Mouse (Mus musculus) splenic B cell, adult 2 months (primary cell): ENCODE data around the gene Ldhal6b.
A peak's percentile ranks its signal among the peaks of the same experiment; 100 is the strongest.
"Not testable (repeated sequence)": the region's sequence is repeated elsewhere in the genome, so short reads cannot be mapped to it uniquely, and the experiment has no call there.

Experiments used
- DNase-seq: peaks from one replicate; pipeline ENCODE4 v3.0.0-alpha.2; 2011; ENCODE audit warnings: low read depth, low spot score
- H3K27me3 ChIP-seq: 2 replicates; pipeline ENCODE4 v1.6.1; 2012; ENCODE audit warnings: mild to moderate bottlenecking, low read length, moderate library complexity, mixed read lengths; ENCODE audit not compliant: control insufficient read depth, poor library complexity, insufficient read depth, severe bottlenecking
- H3K36me3 ChIP-seq: 2 replicates; pipeline ENCODE4 v1.6.1; 2012; ENCODE audit warnings: mild to moderate bottlenecking, low read length, moderate library complexity, mixed read lengths; ENCODE audit not compliant: control insufficient read depth, poor library complexity, insufficient read depth, severe bottlenecking

The Ldhal6b gene

GRCm38 (mm10) chr17:5418545-5418944, at the start of gene Ldhal6b:
Gene Ldhal6b, minus strand, starts transcription at chr17:5418767.
- peaks cover 1% of the 10 kb centered on the region; the same call in 1 of the 2 replicates for H3K36me3 ChIP-seq
- H3K27me3 ChIP-seq = no peaks in the 10 kb centered on the region
- DNase-seq = no peak

GRCm38 (mm10) chr17:5467177-5467576, 48.6 kb upstream of the Ldhal6b start:
- no peak for DNase-seq
- H3K27me3 ChIP-seq = no peaks in the 10 kb centered on the region
- H3K36me3 ChIP-seq = no peaks in the 10 kb centered on the region

GRCm38 (mm10) chr17:5466736-5467135, 48.2 kb upstream of the Ldhal6b start:
- Histone ChIP-seq H3K27me3 (no peaks in the 10 kb centered on the region), H3K36me3 (no peaks in the 10 kb centered on the region)
- peak; percentile 49 for DNase-seq

GRCm38 (mm10) chr17:5463912-5464311, 45.3 kb upstream of the Ldhal6b start:
- Histone ChIP-seq H3K27me3 (no peaks in the 10 kb centered on the region), H3K36me3 (no peaks in the 10 kb centered on the region)
- DNase-seq = no peak

GRCm38 (mm10) chr17:5453657-5454056, 35.1 kb upstream of the Ldhal6b start:
- DNase-seq = no peak
- H3K36me3 ChIP-seq = no peaks in the 10 kb centered on the region
- no peaks in the 10 kb centered on the region for H3K27me3 ChIP-seq

GRCm38 (mm10) chr17:5443751-5444150, 25.2 kb upstream of the Ldhal6b start:
- no peaks in the 10 kb centered on the region for H3K27me3 ChIP-seq
- DNase-seq = no peak
- H3K36me3 ChIP-seq = no peaks in the 10 kb centered on the region

- DNase-seq = no peak
Measured at GRCm38 (mm10) chr17:5443260-5443659, 24.7 kb upstream of the Ldhal6b start.

GRCm38 (mm10) chr17:5442403-5442802, 23.8 kb upstream of the Ldhal6b start:
- not testable (repeated sequence) for H3K36me3 ChIP-seq, DNase-seq, H3K27me3 ChIP-seq

More at GRCm38 (mm10) chr17:5443260-5443659, 24.7 kb upstream of the Ldhal6b start:
- H3K36me3 ChIP-seq = no peaks in the 10 kb centered on the region
- H3K27me3 ChIP-seq = no peaks in the 10 kb centered on the region

- DNase-seq = peak; percentile 89
- Histone ChIP-seq H3K27me3 (no peaks in the 10 kb centered on the region), H3K36me3 (no peaks in the 10 kb centered on the region)
Measured at GRCm38 (mm10) chr17:5440159-5440971, 21.8 kb upstream of the Ldhal6b start, which contains the start of gene Tmem242. Gene Tmem242, minus strand, starts transcription at chr17:5440259.

- DNase-seq = no peak
- Histone ChIP-seq H3K36me3 (no peaks in the 10 kb centered on the region), H3K27me3 (no peaks in the 10 kb centered on the region)
Measured at GRCm38 (mm10) chr17:5439831-5440158, 21.2 kb upstream of the Ldhal6b start.

- Histone ChIP-seq H3K27me3 (no peaks in the 10 kb centered on the region), H3K36me3 (0 out of 2 replicates have a peak, but pooled peaks cover 4% of the 10 kb centered on the region)
- DNase-seq = no peak
Measured at GRCm38 (mm10) chr17:5429772-5430133, 11.2 kb upstream of the Ldhal6b start.

GRCm38 (mm10) chr17:5429090-5429771, 10.7 kb upstream of the Ldhal6b start:
- 0 out of 2 replicates have a peak, but pooled peaks cover 4% of the 10 kb centered on the region for H3K36me3 ChIP-seq
- peak; percentile 95 for DNase-seq
- no peaks in the 10 kb centered on the region for H3K27me3 ChIP-seq

GRCm38 (mm10) chr17:5425204-5425603, 6.6 kb upstream of the Ldhal6b start:
- no peak for DNase-seq
- no peaks in the 10 kb centered on the region for H3K36me3 ChIP-seq
- H3K27me3 ChIP-seq = no peaks in the 10 kb centered on the region

GRCm38 (mm10) chr17:5424156-5424555, 5.6 kb upstream of the Ldhal6b start:
- Histone ChIP-seq H3K36me3 (no peaks in the 10 kb centered on the region), H3K27me3 (no peaks in the 10 kb centered on the region)
- DNase-seq = no peak

- H3K27me3 ChIP-seq = no peaks in the 10 kb centered on the region
- H3K36me3 ChIP-seq = peaks cover 1% of the 10 kb centered on the region; the same call in 1 of the 2 replicates
- no peak for DNase-seq
Measured at GRCm38 (mm10) chr17:5421835-5422234, 3.3 kb upstream of the Ldhal6b start.
